Mouse (Mus musculus) stomach, embryonic 14.5 days (tissue): ENCODE results near the gene Zmat5. TPM values are rescaled to one million over a fixed set of nuclear protein-coding genes. Genes with fewer than 3 reads are reported as not detected.

Source experiments
- ATAC-seq: fragments of 200-750 bp; cut with Nextera tagmentation; 2 replicates; pipeline ENCODE4 v1.8.0; 2017; ENCODE audit warnings: low read depth, moderate TSS enrichment; ENCODE audit not compliant: insufficient number of reproducible peaks, insufficient read depth, low FRiP score
- H3K27ac ChIP-seq: fragments of 300-500 bp; sonication (generic); 2 replicates; pipeline ENCODE4 v1.5.1; 2014; ENCODE audit warnings: mild to moderate bottlenecking, low read length, moderate library complexity, mixed read lengths
- H3K27me3 ChIP-seq: fragments of 300-500 bp; sonication (generic); 2 replicates; pipeline ENCODE4 v1.6.1; 2014; ENCODE audit warnings: low read length, control low read depth, mixed read lengths; ENCODE audit not compliant: control insufficient read depth, insufficient read depth
- H3K36me3 ChIP-seq: fragments of 300-500 bp; sonication (generic); 2 replicates; pipeline ENCODE4 v1.6.1; 2014; ENCODE audit warnings: mild to moderate bottlenecking, control low read depth, low read length, moderate library complexity, mixed read lengths; ENCODE audit not compliant: control insufficient read depth, insufficient read depth
- H3K4me1 ChIP-seq: fragments of 300-500 bp; sonication (generic); 2 replicates; pipeline ENCODE4 v1.6.1; 2014; ENCODE audit warnings: low read length, control low read depth, mixed read lengths; ENCODE audit not compliant: control insufficient read depth, insufficient read depth
- H3K4me2 ChIP-seq: fragments of 300-500 bp; sonication (generic); replicated peaks from 2 replicates; pipeline ENCODE4 v1.6.1; 2014; ENCODE audit warnings: low read depth, low read length, control low read depth
- H3K4me3 ChIP-seq: fragments of 300-500 bp; sonication (generic); 2 replicates; pipeline ENCODE4 v1.5.1; 2014; ENCODE audit warnings: low read depth, low read length, control low read depth
- H3K9ac ChIP-seq: fragments of 300-500 bp; sonication (generic); replicated peaks from 2 replicates; pipeline ENCODE4 v1.6.1; 2014; ENCODE audit warnings: low read depth, mild to moderate bottlenecking, control low read depth, low read length, moderate library complexity, mixed read lengths
- H3K9me3 ChIP-seq: fragments of 300-500 bp; sonication (generic); 2 replicates; pipeline ENCODE4 v1.6.1; 2016; ENCODE audit warnings: low read depth, low read length, control low read depth; ENCODE audit not compliant: control insufficient read depth
- WGBS: fragments of 180-500 bp; shearing (Covaris S2); extraction: QIAGEN DNeasy Blood & Tissue Kit; methylation state at CpG from one replicate; pipeline ENCODE4 v1.1.7; 2014; 5-methylcytosine and 5-hydroxymethylcytosine counted together
- polyA plus RNA-seq: library from polyadenylated mRNA; unstranded; fragments of >200 nt; fragmentation: Nextera tagmentation; extraction: Ambion mirVana; gene quantifications from 2 replicates; pipeline ENCODE4 v1.2.1, GENCODE M21; 2014

Zmat5 gene
- polyA plus RNA-seq, 1 experiment from 2014 or later = 67.3 TPM

DNA sequence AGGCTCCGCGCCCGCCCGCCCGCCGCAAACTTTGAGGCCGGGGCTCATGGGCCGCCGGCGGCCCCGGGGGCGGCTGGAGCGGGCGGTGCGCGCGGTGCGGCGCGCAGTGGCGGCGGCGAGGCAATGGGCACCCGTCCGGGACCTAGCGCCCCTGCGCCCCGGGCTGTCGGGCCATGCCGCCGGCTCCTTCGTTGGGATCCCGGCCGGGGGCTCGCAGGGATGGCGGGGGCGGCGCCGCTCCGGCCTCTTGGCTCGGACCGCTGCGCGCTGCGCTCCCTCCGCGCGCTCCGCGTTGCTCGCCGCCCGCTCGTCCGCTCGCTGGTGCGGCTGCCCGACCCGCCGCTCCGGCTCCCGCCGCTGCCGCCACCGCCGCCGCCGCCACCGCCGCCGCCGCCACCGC is 42.3 kb downstream of the Zmat5 start, which contains the start of gene Cabp7:
TSS of gene Cabp7 (minus strand) at position 46 of the 400 bp plus-strand sequence.
- WGBS = 0% methylated on average over 4 of the region's 73 CpGs
- peak within 1 kb of the TSS; percentile 39 for H3K4me3 ChIP-seq
- no peak within 1 kb of the TSS; the same call in 1 of the 2 replicates for H3K9ac ChIP-seq
- H3K27me3 ChIP-seq = peaks cover 62% of the 10 kb centered on the region
- no peaks in the 10 kb centered on the region for H3K9me3 ChIP-seq
- ATAC-seq = no peak
- no peak within 1 kb of the TSS for H3K27ac ChIP-seq
- H3K36me3 ChIP-seq = no peaks in the 10 kb centered on the region
- peak within 1 kb of the TSS; percentile 96 for H3K4me2 ChIP-seq
- H3K4me1 ChIP-seq = peaks cover 12% of the 10 kb centered on the region

GRCm38 (mm10) chr11:4747285-4747684 is 42.8 kb downstream of the Zmat5 start:
- H3K9me3 ChIP-seq = no peaks in the 10 kb centered on the region
- WGBS = 2% methylated on average over 12 of the region's 12 CpGs
- no peak overlapping the region for H3K9ac ChIP-seq
- H3K36me3 ChIP-seq = no peaks in the 10 kb centered on the region
- ATAC-seq = no peak
- peak overlapping the region; percentile 39 for H3K4me3 ChIP-seq
- no peak overlapping the region for H3K27ac ChIP-seq
- H3K4me2 ChIP-seq = peak overlapping the region; percentile 96
- H3K4me1 ChIP-seq = peaks cover 12% of the 10 kb centered on the region
- H3K27me3 ChIP-seq = peaks cover 62% of the 10 kb centered on the region

DNA sequence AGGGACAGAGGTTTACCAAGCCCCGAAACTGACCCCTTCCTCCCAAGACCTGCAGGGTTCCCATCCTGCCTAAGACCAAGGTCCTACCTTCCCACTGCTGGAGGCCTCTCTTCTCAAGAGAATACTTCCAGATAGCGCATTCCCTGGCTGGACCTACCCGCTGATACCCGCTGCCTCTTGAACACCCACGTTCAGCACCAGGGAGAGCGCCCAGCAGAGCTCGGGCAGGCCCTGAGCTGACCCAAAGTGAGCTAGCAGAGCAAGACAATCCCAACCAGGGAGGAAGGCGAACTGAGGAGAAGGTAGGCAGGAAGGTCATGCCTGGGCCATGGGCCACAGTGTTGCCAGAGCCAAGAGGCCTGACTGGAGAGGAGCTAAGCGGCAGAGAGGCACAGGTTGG is 45.8 kb downstream of the Zmat5 start:
- no peaks in the 10 kb centered on the region for H3K36me3 ChIP-seq
- peaks cover 44% of the 10 kb centered on the region for H3K27me3 ChIP-seq
- no peak overlapping the region for H3K4me2 ChIP-seq
- H3K27ac ChIP-seq = no peak overlapping the region
- WGBS = 4% methylated on average over 9 of the region's 9 CpGs
- H3K4me1 ChIP-seq = peaks cover 12% of the 10 kb centered on the region
- H3K9ac ChIP-seq = no peak overlapping the region
- no peaks in the 10 kb centered on the region for H3K9me3 ChIP-seq
- no peak overlapping the region for H3K4me3 ChIP-seq
- ATAC-seq = no peak; the same call in 1 of the 2 replicates

GRCm38 (mm10) chr11:4752836-4753235 is 48.4 kb downstream of the Zmat5 start:
- Histone ChIP-seq H3K9me3 (no peaks in the 10 kb centered on the region), H3K9ac (no peak overlapping the region)
- WGBS = 44% methylated on average over 10 of the region's 10 CpGs

DNA sequence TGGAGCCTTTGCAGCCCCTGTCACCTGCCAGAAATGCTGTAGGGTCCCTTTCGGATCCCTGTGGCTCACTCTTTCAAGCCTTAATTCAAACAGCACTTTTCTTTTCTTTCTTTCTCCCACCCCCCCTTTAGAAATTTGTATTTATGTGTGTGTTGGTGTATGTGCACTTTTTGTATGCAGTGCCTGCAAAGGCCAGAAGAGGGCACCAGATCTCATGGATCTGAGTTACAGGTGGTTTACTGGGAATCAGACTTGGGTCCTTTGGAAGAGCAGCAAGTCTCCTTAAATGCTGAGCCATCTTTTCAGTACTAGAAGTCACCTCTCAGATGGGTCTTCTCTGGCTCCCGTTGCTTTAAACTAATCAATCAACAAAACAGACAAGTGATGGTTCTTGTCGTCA is 49.6 kb downstream of the Zmat5 start:
- H3K4me2 ChIP-seq = no peak overlapping the region
- no peaks in the 10 kb centered on the region for H3K9me3 ChIP-seq
- H3K36me3 ChIP-seq = no peaks in the 10 kb centered on the region
- peaks cover 12% of the 10 kb centered on the region for H3K27me3 ChIP-seq
- H3K4me3 ChIP-seq = no peak overlapping the region
- no peak for ATAC-seq
- WGBS = 84% methylated on average over 3 of the region's 3 CpGs
- H3K9ac ChIP-seq = no peak overlapping the region
- H3K27ac ChIP-seq = no peak overlapping the region
- no peaks in the 10 kb centered on the region for H3K4me1 ChIP-seq

More at GRCm38 (mm10) chr11:4752836-4753235, 48.4 kb downstream of the Zmat5 start:
- H3K4me2 ChIP-seq = no peak overlapping the region
- H3K27me3 ChIP-seq = peaks cover 24% of the 10 kb centered on the region
- no peaks in the 10 kb centered on the region for H3K36me3 ChIP-seq
- ATAC-seq = no peak
- no peak overlapping the region for H3K27ac ChIP-seq
- no peaks in the 10 kb centered on the region for H3K4me1 ChIP-seq
- H3K4me3 ChIP-seq = no peak overlapping the region

GRCm38 (mm10) chr11:4754867-4755266 is 50.4 kb downstream of the Zmat5 start:
- no peaks in the 10 kb centered on the region for H3K9me3 ChIP-seq
- peaks cover 5% of the 10 kb centered on the region; the same call in 1 of the 2 replicates for H3K27me3 ChIP-seq
- WGBS = 57% methylated on average over 11 of the region's 11 CpGs
- no peaks in the 10 kb centered on the region for H3K4me1 ChIP-seq
- no peak overlapping the region for H3K27ac ChIP-seq
- no peak for ATAC-seq
- H3K4me2 ChIP-seq = no peak overlapping the region
- H3K36me3 ChIP-seq = no peaks in the 10 kb centered on the region
- H3K4me3 ChIP-seq = no peak overlapping the region
- H3K9ac ChIP-seq = no peak overlapping the region

- no peak for ATAC-seq
- Histone ChIP-seq H3K27ac (no peak overlapping the region), H3K27me3 (no peaks in the 10 kb centered on the region), H3K36me3 (no peaks in the 10 kb centered on the region), H3K9me3 (no peaks in the 10 kb centered on the region), H3K4me2 (no peak overlapping the region), H3K4me3 (no peak overlapping the region), H3K9ac (no peak overlapping the region), H3K4me1 (0 out of 2 replicates have a peak, but pooled peaks cover 4% of the 10 kb centered on the region)
- 79% methylated on average over 9 of the region's 9 CpGs for WGBS
Observed at GRCm38 (mm10) chr11:4756460-4756859, 52.0 kb downstream of the Zmat5 start.

DNA sequence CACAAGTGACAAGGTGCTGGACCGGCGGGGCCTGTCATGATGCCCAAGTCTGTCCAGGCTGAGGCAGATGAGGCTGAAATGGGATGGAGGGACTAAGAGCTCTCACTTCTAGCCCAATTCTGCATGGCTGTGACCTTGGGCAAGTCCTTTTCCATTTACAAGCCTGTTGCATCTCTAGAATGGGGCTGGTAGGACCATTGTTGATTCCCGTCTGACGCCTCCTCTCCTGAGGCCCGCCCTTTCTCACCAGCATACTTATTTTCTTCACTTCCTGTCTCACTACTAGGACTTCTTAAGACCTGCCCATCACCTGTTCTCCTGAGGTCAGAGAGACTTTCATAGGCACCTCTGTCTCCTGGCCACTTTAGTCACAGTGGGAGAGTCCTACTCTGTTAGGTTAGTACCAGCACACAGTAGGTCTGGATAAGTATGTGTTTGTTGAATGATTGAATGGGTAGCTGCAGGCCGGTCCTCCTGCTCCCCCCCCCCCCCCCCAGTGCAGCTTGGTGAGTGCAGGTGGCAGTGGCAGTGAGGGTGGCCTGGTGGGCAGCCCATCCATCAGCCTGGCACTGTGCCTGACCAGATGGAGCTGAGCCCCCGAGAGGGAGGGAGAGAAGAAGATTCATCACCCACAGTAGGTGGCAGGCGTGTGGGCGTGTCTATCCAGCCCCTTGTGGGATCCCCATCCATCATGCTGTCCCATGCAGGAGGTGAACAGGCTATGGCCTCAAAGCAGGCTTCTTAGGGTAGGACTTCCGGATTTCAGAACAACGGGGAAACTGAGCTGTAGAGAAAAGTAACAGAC is 52.7 kb downstream of the Zmat5 start:
- ATAC-seq = no peak
- H3K4me3 ChIP-seq = no peak overlapping the region
- H3K27ac ChIP-seq = no peak overlapping the region
- no peaks in the 10 kb centered on the region for H3K36me3 ChIP-seq
- WGBS = 38% methylated on average over 11 of the region's 11 CpGs
- no peak overlapping the region for H3K9ac ChIP-seq
- H3K9me3 ChIP-seq = no peaks in the 10 kb centered on the region
- no peak overlapping the region for H3K4me2 ChIP-seq
- H3K4me1 ChIP-seq = 0 out of 2 replicates have a peak, but pooled peaks cover 4% of the 10 kb centered on the region
- no peaks in the 10 kb centered on the region for H3K27me3 ChIP-seq
